Comparison of ENCODE assay signal across 23 mouse cellular contexts in genomic region chr10:128662465-128662864, GRCm38 (mm10). TPM values are rescaled to one million over a fixed set of nuclear protein-coding genes. Genes with fewer than 3 reads are reported as not detected.
DNase-seq lines count a peak whose midpoint lies in the region; ATAC-seq lines count a peak whose summit lies in the region.
"Had no signal": no experiment of that assay in that cellular context is flagged by ENCODE, and none has a peak within 500 bp of the region (broad histone marks: within the 10 kb centered on the region; RNA-seq: fewer than 3 reads in every experiment).

No protein-coding gene starts in this region.

- peak; percentile 15 for DNase-seq in retina, postnatal 1 day
- no peak for DNase-seq in retina, embryonic 14.5 days (ENCODE audit: low spot score)
- no peak for DNase-seq in cerebellum, adult 11 months
- DNase-seq: adrenal gland, postnatal 14 days; B cell, adult 2 months; cerebellum, adult 11-12 months; cerebellum, adult 9-10 months; cerebellum, postnatal 14 days; gastrocnemius, adult 2 months; gastrocnemius, postnatal 14 days; heart, adult 18-20 months; heart, postnatal 10 days; heart, postnatal 36 days; kidney, adult 11 months had no signal

- peak; percentile 50; the same call in 1 of the 2 replicates for ATAC-seq in common myeloid progenitor, adult 5-6 weeks (replicated peaks; ENCODE audit: low read depth, poor library complexity, severe bottlenecking)
- ATAC-seq in megakaryocyte progenitor cell, adult 5-6 weeks (replicated peaks; ENCODE audit: poor library complexity) = 0 out of 2 replicates have a peak, but pooled peaks have one; percentile 15
- no peak for ATAC-seq in erythroblast, adult 5-6 weeks (replicated peaks; ENCODE audit: low FRiP score, poor library complexity, severe bottlenecking)
- ATAC-seq: CD4-positive, CD25-positive, alpha-beta regulatory T cell, adult 4 months; forebrain, embryonic 13.5 days; forebrain, embryonic 16.5 days; hindbrain, embryonic 16.5 days; intestine, embryonic 15.5 days; Patski had no signal

RNA-seq across cellular contexts. Expression of gene Suox, which starts 11.4 kb away (rescaled TPM):
- total RNA-seq in common myeloid progenitor, adult 5-6 weeks (2017) = 4.6 and 5.2 TPM in 2 replicates
- 2.0 and 2.2 TPM in 2 replicates for total RNA-seq in megakaryocyte progenitor cell, adult 5-6 weeks (2015)
- 4.8 and 5.6 TPM in 2 replicates for total RNA-seq in megakaryocyte progenitor cell, adult 5-6 weeks (2017)
- total RNA-seq in erythroblast, adult 5-6 weeks (2015; ENCODE audit: low replicate concordance) = 3.1 and 7.5 TPM in 2 replicates
- total RNA-seq in erythroblast, adult 5-6 weeks (2017; ENCODE audit: low replicate concordance) = 8.4 and 11.3 TPM in 2 replicates

RNA-seq across cellular contexts. Expression of gene Ikzf4, which starts 16.7 kb away (rescaled TPM):
- total RNA-seq in common myeloid progenitor, adult 5-6 weeks (2017) = not detected in 2 replicates
- 0.20 TPM in 1 of 2 replicates, not detected in the other for total RNA-seq in megakaryocyte progenitor cell, adult 5-6 weeks (2015)
- 0.04 TPM in 1 of 2 replicates, not detected in the other for total RNA-seq in megakaryocyte progenitor cell, adult 5-6 weeks (2017)
- not detected in 2 replicates for total RNA-seq in erythroblast, adult 5-6 weeks (2015; ENCODE audit: low replicate concordance)
- 0.09 TPM in 1 of 2 replicates, not detected in the other for total RNA-seq in erythroblast, adult 5-6 weeks (2017; ENCODE audit: low replicate concordance)

RNA-seq across cellular contexts. Expression of gene Rab5b, which starts 33.6 kb away (rescaled TPM):
- total RNA-seq in common myeloid progenitor, adult 5-6 weeks (2017) = 24.5 and 29.0 TPM in 2 replicates
- total RNA-seq in megakaryocyte progenitor cell, adult 5-6 weeks (2015) = 33.1 and 40.2 TPM in 2 replicates
- total RNA-seq in megakaryocyte progenitor cell, adult 5-6 weeks (2017) = 47.9 and 50.6 TPM in 2 replicates
- 26.9 and 42.2 TPM in 2 replicates for total RNA-seq in erythroblast, adult 5-6 weeks (2015; ENCODE audit: low replicate concordance)
- 64.8 and 71.7 TPM in 2 replicates for total RNA-seq in erythroblast, adult 5-6 weeks (2017; ENCODE audit: low replicate concordance)

RNA-seq across cellular contexts. Expression of gene Rps26, which starts 35.9 kb away (rescaled TPM):
- total RNA-seq in common myeloid progenitor, adult 5-6 weeks (2017) = 1,052 and 1,471 TPM in 2 replicates
- total RNA-seq in megakaryocyte progenitor cell, adult 5-6 weeks (2015) = 2,069 and 2,075 TPM in 2 replicates
- 838 and 883 TPM in 2 replicates for total RNA-seq in megakaryocyte progenitor cell, adult 5-6 weeks (2017)
- total RNA-seq in erythroblast, adult 5-6 weeks (2015; ENCODE audit: low replicate concordance) = 345 and 426 TPM in 2 replicates
- 114 and 205 TPM in 2 replicates for total RNA-seq in erythroblast, adult 5-6 weeks (2017; ENCODE audit: low replicate concordance)

RNA-seq across cellular contexts. Expression of gene Pmel, which starts 41.5 kb away (rescaled TPM):
- not detected in 2 replicates for total RNA-seq in common myeloid progenitor, adult 5-6 weeks (2017)
- total RNA-seq in megakaryocyte progenitor cell, adult 5-6 weeks (2015) = 0.12 and 0.68 TPM in 2 replicates
- total RNA-seq in megakaryocyte progenitor cell, adult 5-6 weeks (2017) = 0.96 TPM in 1 of 2 replicates, not detected in the other
- total RNA-seq in erythroblast, adult 5-6 weeks (2015; ENCODE audit: low replicate concordance) = not detected in 2 replicates
- not detected in 2 replicates for total RNA-seq in erythroblast, adult 5-6 weeks (2017; ENCODE audit: low replicate concordance)
- total RNA-seq: gastrocnemius, adult 2 months had no signal
